Mouse (Mus musculus): ENCODE results near the gene Hsph1.

Gene Hsph1

GRCm38 (mm10) chr5:149636075-149636920 lies at the start of gene Hsph1:
Hsph1 (minus strand) TSS chr5:149636376.
- DNase-seq (ENCODE audit: low spot score in 2 of 2): peak; percentile 98 to 99

- no peak for DNase-seq (ENCODE audit: low spot score in 2 of 2)
Observed at GRCm38 (mm10) chr5:149680946-149681345, 44.8 kb upstream of the Hsph1 start.

- DNase-seq (ENCODE audit: low spot score in 2 of 2): no peak
Observed at GRCm38 (mm10) chr5:149679886-149680285, 43.7 kb upstream of the Hsph1 start.

DNA sequence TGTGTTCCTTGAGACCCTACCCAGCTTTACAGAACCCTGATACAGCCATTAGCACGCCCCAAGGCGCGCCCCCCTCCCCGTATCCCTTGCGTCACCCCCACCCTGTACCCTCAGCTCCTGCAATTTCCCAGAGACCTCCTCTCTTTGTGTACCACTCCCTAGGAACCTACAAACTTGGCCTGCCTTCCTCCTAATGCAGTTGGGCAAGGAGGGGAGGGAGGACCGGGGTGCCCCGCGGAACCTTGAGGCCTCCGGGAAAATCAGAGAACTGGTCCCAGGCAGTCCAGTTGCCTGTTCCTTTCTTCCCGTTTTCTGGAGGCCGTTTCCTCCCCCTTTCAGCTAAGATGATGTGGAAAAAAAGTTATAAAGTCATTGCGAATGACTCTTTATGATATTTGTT lies 43.2 kb upstream of the Hsph1 start:
- DNase-seq (ENCODE audit: low spot score in 2 of 2): no peak

DNA sequence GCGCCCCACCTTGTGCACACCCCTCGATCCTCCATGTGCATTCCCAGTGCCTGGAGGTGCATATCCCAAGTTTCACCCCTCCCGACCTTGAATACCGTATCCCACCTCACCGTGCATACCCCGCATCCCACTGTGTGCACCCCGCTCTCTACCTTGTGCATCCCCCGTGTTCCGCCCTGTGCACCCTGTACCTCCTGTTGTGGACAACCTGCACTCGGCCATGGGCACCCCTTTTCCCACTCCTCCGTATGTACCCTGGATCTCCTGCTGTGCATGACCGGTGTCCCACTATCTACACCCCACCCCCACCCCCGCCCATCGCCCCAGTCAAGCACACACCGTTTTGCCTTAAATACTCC lies 42.8 kb upstream of the Hsph1 start:
- no peak for DNase-seq (ENCODE audit: low spot score in 2 of 2)

DNA sequence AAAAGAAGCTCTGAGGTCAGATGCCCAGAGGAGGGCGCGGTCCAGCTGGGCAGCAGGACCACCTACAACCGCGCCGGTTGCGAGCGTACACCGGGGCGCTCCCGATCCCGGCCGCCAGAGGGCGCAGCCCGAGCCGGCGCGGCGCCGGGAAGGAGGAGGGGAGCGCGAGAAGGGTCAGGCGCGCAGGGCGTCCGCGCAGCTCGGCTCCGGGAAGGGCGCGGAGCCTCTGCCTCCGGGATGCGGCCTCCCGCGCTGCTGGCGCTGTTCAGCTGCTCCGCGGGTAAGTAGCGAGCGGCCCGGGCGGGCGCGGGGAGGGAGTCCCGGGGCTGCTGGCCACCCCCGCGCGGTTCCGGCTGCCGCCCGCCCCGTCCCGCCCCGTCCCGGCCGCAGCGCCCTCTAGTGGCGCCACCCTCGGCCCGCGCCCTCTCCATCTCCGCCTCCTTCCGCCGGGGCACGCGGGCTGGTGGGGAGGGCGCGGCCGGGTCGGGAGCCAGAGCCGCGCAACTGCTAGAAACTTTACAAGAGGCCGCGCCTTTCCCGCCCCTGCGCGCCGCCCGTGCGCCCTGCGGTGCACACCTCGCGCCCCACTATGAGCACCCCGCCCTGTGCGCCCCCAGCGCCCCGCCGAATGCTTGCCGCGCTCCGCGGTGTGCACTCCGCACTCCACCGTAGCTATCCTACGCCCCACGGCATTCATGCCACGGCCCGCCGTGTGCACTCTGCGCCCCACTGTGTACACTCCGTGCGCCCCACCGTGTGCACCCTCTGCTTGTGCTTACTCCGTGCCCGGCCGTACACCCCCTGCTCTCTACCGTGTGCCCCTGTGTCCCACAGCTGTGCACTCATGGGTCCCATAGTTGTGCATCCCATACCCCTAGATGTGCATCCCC lies 42.2 kb upstream of the Hsph1 start, which contains the start of gene B3glct:
Gene B3glct (plus strand): TSS at position 131 of the 890 bp plus-strand sequence.
- DNase-seq (ENCODE audit: low spot score in 2 of 2): peak; percentile 75 to 84

DNA sequence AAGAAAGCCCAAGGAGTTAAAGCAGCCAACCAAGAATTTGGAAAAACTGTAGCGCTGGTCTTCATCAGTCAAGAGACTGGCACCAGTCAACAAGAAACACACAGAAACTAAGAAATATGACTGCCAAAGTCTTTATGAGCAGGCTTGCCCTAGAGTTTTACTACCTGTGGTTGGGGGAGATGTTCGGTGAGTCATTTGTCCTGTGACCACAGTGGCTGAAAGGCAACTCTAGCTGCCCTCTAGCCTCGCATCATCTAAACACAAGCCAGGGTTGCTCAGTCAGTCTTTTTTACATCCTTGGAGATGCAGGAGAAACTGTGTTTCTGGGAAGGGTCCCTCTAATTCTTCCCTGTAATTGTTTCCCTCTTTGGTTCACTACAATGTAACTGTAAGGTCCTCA lies 41.0 kb upstream of the Hsph1 start:
- no peak for DNase-seq (ENCODE audit: low spot score in 2 of 2)

GRCm38 (mm10) chr5:149663417-149663816 lies 27.2 kb upstream of the Hsph1 start:
- no peak for DNase-seq (ENCODE audit: low spot score in 2 of 2)

DNA sequence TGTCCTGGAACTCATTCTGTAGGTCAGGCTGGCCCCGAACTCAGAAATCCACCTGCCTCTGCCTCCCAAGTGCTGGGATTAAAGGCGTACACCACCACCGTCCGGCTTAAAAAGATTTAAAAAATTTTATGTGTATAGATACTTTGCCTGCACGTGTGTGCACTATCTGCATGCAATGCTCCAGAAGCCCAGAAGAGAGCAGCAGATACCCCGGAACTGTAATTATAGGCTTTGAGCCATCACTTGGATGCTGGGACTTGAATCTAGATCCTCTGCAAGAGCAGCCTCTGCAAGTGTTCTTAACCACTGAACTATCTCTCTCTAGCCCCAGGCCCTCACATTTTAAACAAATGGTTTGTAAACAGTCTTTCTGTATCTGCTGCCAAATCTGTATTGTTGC lies 26.8 kb upstream of the Hsph1 start:
- DNase-seq (ENCODE audit: low spot score in 2 of 2): no peak

GRCm38 (mm10) chr5:149661428-149661827 lies 25.3 kb upstream of the Hsph1 start:
- no peak for DNase-seq (ENCODE audit: low spot score in 2 of 2)

GRCm38 (mm10) chr5:149659414-149659780 lies 23.2 kb upstream of the Hsph1 start:
- no peak for DNase-seq (ENCODE audit: low spot score in 2 of 2)

DNA sequence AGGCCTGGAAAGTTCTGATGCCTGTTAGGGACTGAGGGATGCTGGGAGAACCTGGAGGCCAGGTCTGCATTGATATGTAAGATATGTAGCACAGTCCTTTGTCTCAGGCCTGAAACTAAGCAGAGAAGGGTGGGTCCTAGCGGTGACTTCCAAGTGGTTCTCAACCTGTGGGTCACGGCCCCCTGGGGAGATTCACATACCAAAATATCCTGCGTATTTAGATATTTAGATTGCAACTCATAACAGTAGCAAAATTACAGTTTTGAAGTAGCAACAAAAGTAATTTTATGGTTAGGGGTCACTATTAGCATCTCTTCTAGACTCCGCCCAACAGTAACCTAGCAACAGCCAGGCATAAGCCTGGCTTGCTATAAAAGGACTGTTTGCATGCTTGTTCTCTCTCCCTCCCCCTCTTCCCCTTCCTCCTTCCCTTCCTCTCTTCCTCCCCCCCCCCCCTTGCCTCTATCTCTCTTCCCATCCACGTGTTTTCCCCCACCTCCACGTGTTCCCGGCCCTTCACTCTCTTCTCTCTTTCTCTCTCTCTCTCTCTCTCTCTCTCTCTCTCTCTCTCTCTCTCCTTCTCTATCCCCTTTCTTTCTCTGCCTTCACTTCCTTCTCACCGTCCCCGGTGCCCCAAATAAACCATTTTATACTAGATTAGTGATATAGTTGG lies 22.7 kb upstream of the Hsph1 start:
- no peak for DNase-seq (ENCODE audit: low spot score in 2 of 2)

DNA sequence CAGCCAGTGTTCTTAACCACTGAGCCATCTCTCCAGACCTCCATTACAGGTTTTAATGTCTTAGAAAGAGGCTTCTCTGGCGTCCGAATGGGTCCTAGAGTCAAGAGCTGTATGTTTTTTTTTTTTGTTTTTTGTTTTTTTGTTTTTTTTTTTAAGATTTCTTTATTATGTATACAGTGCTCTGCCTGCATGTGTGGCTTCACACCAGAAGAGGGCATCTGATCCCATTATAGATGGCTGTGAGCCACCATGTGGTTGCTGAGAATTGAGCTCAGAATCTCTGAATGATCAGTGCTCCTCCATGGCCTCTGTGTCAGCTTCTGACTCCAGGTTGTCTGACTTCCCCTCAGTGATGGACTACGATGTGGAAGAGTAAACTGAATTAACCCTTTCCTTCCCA lies 21.8 kb upstream of the Hsph1 start:
- DNase-seq (ENCODE audit: low spot score in 2 of 2): no peak

GRCm38 (mm10) chr5:149655636-149656035 lies 19.5 kb upstream of the Hsph1 start:
- DNase-seq (ENCODE audit: low spot score in 2 of 2): no peak

- DNase-seq (ENCODE audit: low spot score in 2 of 2): no peak
Observed at GRCm38 (mm10) chr5:149650179-149650553, 14.0 kb upstream of the Hsph1 start.

- DNase-seq (ENCODE audit: low spot score in 2 of 2): no peak
Observed at GRCm38 (mm10) chr5:149649499-149650178, 13.5 kb upstream of the Hsph1 start.

- no peak for DNase-seq (ENCODE audit: low spot score in 2 of 2)
Observed at GRCm38 (mm10) chr5:149648895-149649406, 12.8 kb upstream of the Hsph1 start.

GRCm38 (mm10) chr5:149648196-149648595 lies 12.0 kb upstream of the Hsph1 start:
- no peak for DNase-seq (ENCODE audit: low spot score in 2 of 2)

GRCm38 (mm10) chr5:149647367-149648115 lies 11.4 kb upstream of the Hsph1 start:
- DNase-seq (ENCODE audit: low spot score in 2 of 2): no peak

GRCm38 (mm10) chr5:149642783-149643509 lies 6.8 kb upstream of the Hsph1 start:
- no peak for DNase-seq (ENCODE audit: low spot score in 2 of 2)

Measured in heart, adult 9 months (tissue).